Mouse (Mus musculus) left cerebral cortex, adult 11 months (tissue): ENCODE measurements at regions not wholly inside any gene's neighbourhood (a gene's known extent, or its start where the extent isn't known, plus 50 kb on each side); places are given as distances from the start of the nearest gene placed in this dataset.

Source experiments
- DNase-seq: peaks from one replicate; pipeline ENCODE4 v3.0.0; 2022; ENCODE audit warnings: low spot score

- DNase-seq, result no peak
Observed at GRCm38 (mm10) chr9:43627558-43627957, 116.2 kb upstream of the Nectin1 start.

GRCm38 (mm10) chr9:43628786-43629185, 115.0 kb upstream of the Nectin1 start:
- DNase-seq, result no peak

GRCm38 (mm10) chr9:43636372-43636965, 107.3 kb upstream of the Nectin1 start:
- DNase-seq, result no peak

GRCm38 (mm10) chr9:43658186-43658585, 85.6 kb upstream of the Nectin1 start:
- no peak for DNase-seq

GRCm38 (mm10) chr9:43659237-43659636, 84.5 kb upstream of the Nectin1 start:
- DNase-seq, result no peak

- no peak for DNase-seq
Observed at GRCm38 (mm10) chr9:43660151-43660550, 83.6 kb upstream of the Nectin1 start.

GRCm38 (mm10) chr9:43660896-43661563, 82.8 kb upstream of the Nectin1 start:
- DNase-seq, result no peak

- DNase-seq, result no peak
Observed at GRCm38 (mm10) chr9:43661646-43662045, 82.1 kb upstream of the Nectin1 start.

GRCm38 (mm10) chr9:43667386-43667785, 76.4 kb upstream of the Nectin1 start:
- DNase-seq, result no peak

- DNase-seq, result no peak
Observed at GRCm38 (mm10) chr9:43667974-43668373, 75.8 kb upstream of the Nectin1 start.

GRCm38 (mm10) chr9:43668731-43669130, 75.1 kb upstream of the Nectin1 start:
- no peak for DNase-seq

- DNase-seq, result no peak
Observed at GRCm38 (mm10) chr9:43670563-43670962, 73.2 kb upstream of the Nectin1 start.

- no peak for DNase-seq
Observed at GRCm38 (mm10) chr9:43673171-43673680, 70.6 kb upstream of the Nectin1 start.

GRCm38 (mm10) chr9:43674321-43674720, 69.5 kb upstream of the Nectin1 start:
- no peak for DNase-seq

- no peak for DNase-seq
Observed at GRCm38 (mm10) chr9:43676011-43676410, 67.8 kb upstream of the Nectin1 start.

- no peak for DNase-seq
Observed at GRCm38 (mm10) chr9:43679331-43679730, 64.5 kb upstream of the Nectin1 start.

- DNase-seq, result no peak
Observed at GRCm38 (mm10) chr9:43681317-43681716, 62.5 kb upstream of the Nectin1 start.

- DNase-seq, result no peak
Observed at GRCm38 (mm10) chr9:43682102-43682501, 61.7 kb upstream of the Nectin1 start.

GRCm38 (mm10) chr9:43684596-43684995, 59.2 kb upstream of the Nectin1 start:
- DNase-seq, result no peak

GRCm38 (mm10) chr9:43692015-43692414, 51.8 kb upstream of the Nectin1 start:
- no peak for DNase-seq

GRCm38 (mm10) chr9:43692538-43692937, 51.2 kb upstream of the Nectin1 start:
- peak; percentile 35 for DNase-seq
